ENCODE assay signal across 8 mouse cellular contexts in genomic region chr1:168382823-168383157, GRCm38 (mm10). TPM values are rescaled to one million over a fixed set of nuclear protein-coding genes. Genes with fewer than 3 reads are reported as not detected.
A peak's percentile ranks its signal among the peaks of the same experiment; 100 is the strongest.
DNase-seq lines count a peak whose midpoint lies in the region; ATAC-seq and TF ChIP-seq lines count a peak whose summit lies in the region.

No protein-coding gene starts in this region.

- DNase-seq in midbrain, embryonic 11.5 days (ENCODE audit: low spot score, missing footprints), result no peak
- no peak for DNase-seq in midbrain, postnatal 0 days (ENCODE audit: low spot score)
- DNase-seq in fibroblast of lung, adult 2 months (ENCODE audit: low read depth), result peak; percentile 76
- no peak for DNase-seq in cerebellum, adult 9-10 months
- no peak for DNase-seq in cerebellum, postnatal 14 days
- DNase-seq in c-Kit-positive CD71-positive TER-119-positive erythroid progenitor cells, embryonic 14.5 days (ENCODE audit: low spot score), result no peak

- peak; percentile 40; the same call in 1 of the 2 replicates for ATAC-seq in midbrain, embryonic 11.5 days (ENCODE audit: low FRiP score)
- no peak for ATAC-seq in midbrain, postnatal 0 days (ENCODE audit: low FRiP score)
- ATAC-seq in intestine, embryonic 15.5 days, result peak; percentile 48
- ATAC-seq in stomach, embryonic 15.5 days (ENCODE audit: insufficient read depth, low FRiP score, low read depth), result peak; percentile 71

- WGBS in midbrain, embryonic 11.5 days, result under 1% methylated on average over 4 of the region's 4 CpGs
- 13% methylated on average over 4 of the region's 4 CpGs for WGBS in midbrain, postnatal 0 days
- 12% methylated on average over 4 of the region's 4 CpGs for WGBS in intestine, embryonic 15.5 days
- 17% methylated on average over 4 of the region's 4 CpGs for WGBS in stomach, embryonic 15.5 days

- H3K9me3 ChIP-seq in midbrain, embryonic 11.5 days (ENCODE audit: control insufficient read depth, low read length), result no peaks in the 10 kb centered on the region
- H3K9me3 ChIP-seq in midbrain, postnatal 0 days (ENCODE audit: low read length), result no peaks in the 10 kb centered on the region
- H3K9me3 ChIP-seq in intestine, embryonic 15.5 days, result no peaks in the 10 kb centered on the region
- no peaks in the 10 kb centered on the region for H3K9me3 ChIP-seq in stomach, embryonic 15.5 days

- no peaks in the 10 kb centered on the region for H3K27me3 ChIP-seq in midbrain, embryonic 11.5 days (ENCODE audit: control insufficient read depth, insufficient read depth, low read length)
- no peaks in the 10 kb centered on the region for H3K27me3 ChIP-seq in midbrain, postnatal 0 days (ENCODE audit: insufficient read depth, low read length)
- no peaks in the 10 kb centered on the region for H3K27me3 ChIP-seq in intestine, embryonic 15.5 days (replicated peaks)
- no peaks in the 10 kb centered on the region for H3K27me3 ChIP-seq in stomach, embryonic 15.5 days (replicated peaks)

- peaks cover 56% of the 10 kb centered on the region for H3K4me1 ChIP-seq in midbrain, embryonic 11.5 days (ENCODE audit: control insufficient read depth, insufficient read depth, low read length)
- H3K4me1 ChIP-seq in midbrain, postnatal 0 days (ENCODE audit: insufficient read depth, low read length), result peaks cover 29% of the 10 kb centered on the region
- H3K4me1 ChIP-seq in intestine, embryonic 15.5 days (replicated peaks), result peaks cover 54% of the 10 kb centered on the region
- H3K4me1 ChIP-seq in stomach, embryonic 15.5 days, result peaks cover 63% of the 10 kb centered on the region

- H3K4me3 ChIP-seq in midbrain, embryonic 11.5 days (ENCODE audit: low read depth, low read length), result no peak overlapping the region
- no peak overlapping the region for H3K4me3 ChIP-seq in midbrain, postnatal 0 days (ENCODE audit: low read depth, low read length)
- H3K4me3 ChIP-seq in intestine, embryonic 15.5 days (replicated peaks), result no peak overlapping the region
- H3K4me3 ChIP-seq in stomach, embryonic 15.5 days (replicated peaks), result no peak overlapping the region

- no peaks in the 10 kb centered on the region for H3K36me3 ChIP-seq in midbrain, embryonic 11.5 days (ENCODE audit: control insufficient read depth, insufficient read depth, low read length)
- no peaks in the 10 kb centered on the region for H3K36me3 ChIP-seq in midbrain, postnatal 0 days (ENCODE audit: insufficient read depth, low read length)
- H3K36me3 ChIP-seq in intestine, embryonic 15.5 days, result no peaks in the 10 kb centered on the region
- no peaks in the 10 kb centered on the region for H3K36me3 ChIP-seq in stomach, embryonic 15.5 days

- no peak overlapping the region for H3K4me2 ChIP-seq in midbrain, embryonic 11.5 days
- H3K4me2 ChIP-seq in midbrain, postnatal 0 days (ENCODE audit: low read depth, low read length, poor library complexity, severe bottlenecking), result no peak overlapping the region
- H3K4me2 ChIP-seq in intestine, embryonic 15.5 days (replicated peaks), result no peak overlapping the region
- H3K4me2 ChIP-seq in stomach, embryonic 15.5 days, result no peak overlapping the region; the same call in 1 of the 2 replicates

- TF ChIP-seq CTCF in midbrain, postnatal 0 days (IDR thresholded peaks at IDR 0.05), result no peak

- H3K27ac ChIP-seq in midbrain, embryonic 11.5 days (ENCODE audit: low read depth, low read length), result no peak overlapping the region
- H3K27ac ChIP-seq in midbrain, postnatal 0 days (ENCODE audit: low read depth, low read length), result no peak overlapping the region
- no peak overlapping the region for H3K27ac ChIP-seq in intestine, embryonic 15.5 days
- H3K27ac ChIP-seq in stomach, embryonic 15.5 days, result peak overlapping the region; percentile 80

- no peak overlapping the region for H3K9ac ChIP-seq in midbrain, embryonic 11.5 days (ENCODE audit: low read length)
- no peak overlapping the region for H3K9ac ChIP-seq in midbrain, postnatal 0 days (replicated peaks; ENCODE audit: low read length, poor library complexity, severe bottlenecking)
- no peak overlapping the region for H3K9ac ChIP-seq in intestine, embryonic 15.5 days
- H3K9ac ChIP-seq in stomach, embryonic 15.5 days, result no peak overlapping the region

RNA-seq across cellular contexts. Expression of gene Pbx1, which starts 49.3 kb away (rescaled TPM):
- 49.3 and 57.3 TPM in 2 replicates for polyA plus RNA-seq in midbrain, embryonic 11.5 days (2014; fragmentation: Nextera tagmentation; extraction: Ambion mirVana)
- 83.4 and 104 TPM in 2 replicates for total RNA-seq in midbrain, postnatal 0 days (2014; rRNA removed)
- 50.6 and 57.6 TPM in 2 replicates for polyA plus RNA-seq in midbrain, postnatal 0 days (2015; fragmentation: Nextera tagmentation; extraction: Ambion mirVana)
- 24.0 and 27.5 TPM in 2 replicates for polyA plus RNA-seq in intestine, embryonic 15.5 days (2015; fragmentation: Nextera tagmentation; extraction: Ambion mirVana)
- 35.1 and 36.2 TPM in 2 replicates for polyA plus RNA-seq in stomach, embryonic 15.5 days (2015; fragmentation: Nextera tagmentation; extraction: Ambion mirVana)
